Mouse (Mus musculus): ENCODE data around the gene Nrf1. TPM values are rescaled to one million over a fixed set of nuclear protein-coding genes. Genes with fewer than 3 reads are reported as not detected.

The Nrf1 gene
- polyA plus RNA-seq, 1 experiment, result 66.8 TPM

DNA sequence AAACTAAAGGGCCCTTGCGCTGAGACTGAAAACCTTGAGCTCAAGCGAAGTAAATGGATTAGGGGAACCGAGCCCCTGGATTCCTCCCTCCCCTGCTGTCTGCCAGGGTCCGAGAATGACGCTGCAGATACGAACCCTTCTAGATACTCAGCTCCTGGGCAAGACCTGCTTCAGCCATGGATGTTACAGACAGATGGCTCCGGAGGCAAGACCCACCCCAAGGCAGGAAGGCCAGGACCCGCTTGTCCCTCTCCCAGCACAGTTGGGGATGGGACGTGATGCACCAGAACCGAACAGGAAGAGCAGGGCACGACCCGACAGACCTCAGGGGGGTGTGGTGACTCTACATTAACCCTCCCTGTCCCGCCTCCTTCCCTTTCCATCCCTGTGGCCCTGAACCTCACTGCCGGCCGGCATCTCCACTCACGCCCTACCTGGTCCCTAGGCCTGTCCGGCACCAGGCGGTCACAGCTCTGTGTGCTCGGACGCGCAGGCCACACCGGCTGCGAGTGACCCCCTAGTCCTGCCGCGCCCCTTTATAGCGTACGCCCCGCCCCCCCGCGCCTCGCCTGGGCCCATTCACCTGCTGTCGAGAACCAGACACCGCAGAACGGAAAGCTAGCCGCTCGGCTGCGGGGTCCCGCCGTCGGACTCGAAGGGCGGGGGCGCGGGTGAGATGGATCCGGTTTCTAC, 127.6 kb downstream of the Nrf1 start:
- Histone ChIP-seq H3K4me3 (ENCODE audit: low read depth, low read length) (peak overlapping the region; percentile 92), H3K36me3 (ENCODE audit: control insufficient read depth, insufficient read depth, low read length, poor library complexity, severe bottlenecking) (no peaks in the 10 kb centered on the region), H3K9me3 (replicated peaks; ENCODE audit: control insufficient read depth, insufficient read depth, low read length, poor library complexity, severe bottlenecking) (no peaks in the 10 kb centered on the region), H3K4me1 (ENCODE audit: control insufficient read depth, insufficient read depth, low read length) (peaks cover 2% of the 10 kb centered on the region), H3K9ac (ENCODE audit: low read depth, poor library complexity, severe bottlenecking) (peak overlapping the region; percentile 84), H3K27ac (ENCODE audit: insufficient read depth, low read length) (peak overlapping the region; percentile 87), H3K27me3 (ENCODE audit: control insufficient read depth, insufficient read depth, low read length, poor library complexity, severe bottlenecking) (no peaks in the 10 kb centered on the region)
- TF ChIP-seq POLR2A (IDR thresholded peaks at IDR 0.05; ENCODE audit: insufficient read depth, low read length) (no peak), EP300 (IDR thresholded peaks at IDR 0.05; ENCODE audit: insufficient read depth, low read depth, low read length) (no peak), CTCF (IDR thresholded peaks at IDR 0.05; ENCODE audit: low read depth, low read length) (no peak)

GRCm38 (mm10) chr6:30175918-30176421, 128.2 kb downstream of the Nrf1 start:
- Histone ChIP-seq H3K9ac (ENCODE audit: low read depth, poor library complexity, severe bottlenecking) (peak overlapping the region; percentile 84), H3K4me3 (ENCODE audit: low read depth, low read length) (peak overlapping the region; percentile 92), H3K36me3 (ENCODE audit: control insufficient read depth, insufficient read depth, low read length, poor library complexity, severe bottlenecking) (no peaks in the 10 kb centered on the region), H3K9me3 (replicated peaks; ENCODE audit: control insufficient read depth, insufficient read depth, low read length, poor library complexity, severe bottlenecking) (no peaks in the 10 kb centered on the region), H3K4me1 (ENCODE audit: control insufficient read depth, insufficient read depth, low read length) (peaks cover 4% of the 10 kb centered on the region), H3K27ac (ENCODE audit: insufficient read depth, low read length) (peak overlapping the region; percentile 57), H3K27me3 (ENCODE audit: control insufficient read depth, insufficient read depth, low read length, poor library complexity, severe bottlenecking) (no peaks in the 10 kb centered on the region)
- no peak for TF ChIP-seq EP300 (IDR thresholded peaks at IDR 0.05; ENCODE audit: insufficient read depth, low read depth, low read length)
- TF ChIP-seq CTCF (IDR thresholded peaks at IDR 0.05; ENCODE audit: low read depth, low read length), result no peak
- TF ChIP-seq POLR2A (IDR thresholded peaks at IDR 0.05; ENCODE audit: insufficient read depth, low read length), result no peak

DNA sequence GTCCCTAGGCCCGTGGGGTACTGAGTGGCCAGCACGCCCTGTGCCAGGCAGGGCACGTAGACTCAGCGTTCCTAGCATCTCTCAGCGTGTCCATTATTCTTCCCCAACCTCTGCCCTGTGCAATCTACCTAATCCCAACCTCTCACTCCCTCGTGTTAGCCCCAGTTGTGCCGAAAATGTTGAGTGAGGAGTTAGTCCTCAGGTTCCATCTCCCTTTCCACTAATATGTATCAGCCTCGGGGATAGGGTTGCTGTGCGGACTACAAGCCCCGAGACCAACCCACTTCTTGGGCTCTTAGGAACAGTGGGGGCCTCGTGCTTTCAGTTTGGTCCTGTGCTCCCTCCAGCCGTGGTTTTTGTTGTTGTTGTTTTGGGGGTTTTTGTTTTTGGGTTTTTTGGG, 128.7 kb downstream of the Nrf1 start:
- no peaks in the 10 kb centered on the region for H3K9me3 ChIP-seq (replicated peaks; ENCODE audit: control insufficient read depth, insufficient read depth, low read length, poor library complexity, severe bottlenecking)
- peak overlapping the region; percentile 40 for H3K27ac ChIP-seq (ENCODE audit: insufficient read depth, low read length)
- TF ChIP-seq CTCF (IDR thresholded peaks at IDR 0.05; ENCODE audit: low read depth, low read length) (no peak), POLR2A (IDR thresholded peaks at IDR 0.05; ENCODE audit: insufficient read depth, low read length) (no peak), EP300 (IDR thresholded peaks at IDR 0.05; ENCODE audit: insufficient read depth, low read depth, low read length) (no peak)
- no peaks in the 10 kb centered on the region for H3K36me3 ChIP-seq (ENCODE audit: control insufficient read depth, insufficient read depth, low read length, poor library complexity, severe bottlenecking)
- peaks cover 4% of the 10 kb centered on the region for H3K4me1 ChIP-seq (ENCODE audit: control insufficient read depth, insufficient read depth, low read length)
- H3K27me3 ChIP-seq (ENCODE audit: control insufficient read depth, insufficient read depth, low read length, poor library complexity, severe bottlenecking), result no peaks in the 10 kb centered on the region
- H3K4me3 ChIP-seq (ENCODE audit: low read depth, low read length), result peak overlapping the region; percentile 92
- H3K9ac ChIP-seq (ENCODE audit: low read depth, poor library complexity, severe bottlenecking), result peak overlapping the region; percentile 84

GRCm38 (mm10) chr6:30177305-30177704, 129.5 kb downstream of the Nrf1 start:
- H3K9ac ChIP-seq (ENCODE audit: low read depth, poor library complexity, severe bottlenecking), result no peak overlapping the region
- peaks cover 4% of the 10 kb centered on the region for H3K4me1 ChIP-seq (ENCODE audit: control insufficient read depth, insufficient read depth, low read length)
- TF ChIP-seq CTCF (IDR thresholded peaks at IDR 0.05; ENCODE audit: low read depth, low read length) (no peak), POLR2A (IDR thresholded peaks at IDR 0.05; ENCODE audit: insufficient read depth, low read length) (no peak), EP300 (IDR thresholded peaks at IDR 0.05; ENCODE audit: insufficient read depth, low read depth, low read length) (peak; percentile 82)
- no peaks in the 10 kb centered on the region for H3K9me3 ChIP-seq (replicated peaks; ENCODE audit: control insufficient read depth, insufficient read depth, low read length, poor library complexity, severe bottlenecking)
- H3K27me3 ChIP-seq (ENCODE audit: control insufficient read depth, insufficient read depth, low read length, poor library complexity, severe bottlenecking), result no peaks in the 10 kb centered on the region
- peak overlapping the region; percentile 49 for H3K27ac ChIP-seq (ENCODE audit: insufficient read depth, low read length)
- H3K36me3 ChIP-seq (ENCODE audit: control insufficient read depth, insufficient read depth, low read length, poor library complexity, severe bottlenecking), result no peaks in the 10 kb centered on the region
- H3K4me3 ChIP-seq (ENCODE audit: low read depth, low read length), result no peak overlapping the region

- H3K27ac ChIP-seq (ENCODE audit: insufficient read depth, low read length), result peak overlapping the region; percentile 45
- no peaks in the 10 kb centered on the region for H3K27me3 ChIP-seq (ENCODE audit: control insufficient read depth, insufficient read depth, low read length, poor library complexity, severe bottlenecking)
- TF ChIP-seq EP300 (IDR thresholded peaks at IDR 0.05; ENCODE audit: insufficient read depth, low read depth, low read length), result no peak
- no peak for TF ChIP-seq POLR2A (IDR thresholded peaks at IDR 0.05; ENCODE audit: insufficient read depth, low read length)
- no peak for TF ChIP-seq CTCF (IDR thresholded peaks at IDR 0.05; ENCODE audit: low read depth, low read length)
- peaks cover 4% of the 10 kb centered on the region for H3K4me1 ChIP-seq (ENCODE audit: control insufficient read depth, insufficient read depth, low read length)
- peak overlapping the region; percentile 24 for H3K4me3 ChIP-seq (ENCODE audit: low read depth, low read length)
- H3K9ac ChIP-seq (ENCODE audit: low read depth, poor library complexity, severe bottlenecking), result peak overlapping the region; percentile 20; the same call in 1 of the 2 replicates
- H3K36me3 ChIP-seq (ENCODE audit: control insufficient read depth, insufficient read depth, low read length, poor library complexity, severe bottlenecking), result no peaks in the 10 kb centered on the region
- no peaks in the 10 kb centered on the region for H3K9me3 ChIP-seq (replicated peaks; ENCODE audit: control insufficient read depth, insufficient read depth, low read length, poor library complexity, severe bottlenecking)
Observed at GRCm38 (mm10) chr6:30178023-30178639, 130.3 kb downstream of the Nrf1 start.

GRCm38 (mm10) chr6:30179046-30179445, 131.3 kb downstream of the Nrf1 start:
- peaks cover 4% of the 10 kb centered on the region for H3K4me1 ChIP-seq (ENCODE audit: control insufficient read depth, insufficient read depth, low read length)
- no peaks in the 10 kb centered on the region for H3K9me3 ChIP-seq (replicated peaks; ENCODE audit: control insufficient read depth, insufficient read depth, low read length, poor library complexity, severe bottlenecking)
- no peak overlapping the region for H3K4me3 ChIP-seq (ENCODE audit: low read depth, low read length)
- H3K27ac ChIP-seq (ENCODE audit: insufficient read depth, low read length), result no peak overlapping the region
- TF ChIP-seq CTCF (IDR thresholded peaks at IDR 0.05; ENCODE audit: low read depth, low read length) (no peak), POLR2A (IDR thresholded peaks at IDR 0.05; ENCODE audit: insufficient read depth, low read length) (no peak), EP300 (IDR thresholded peaks at IDR 0.05; ENCODE audit: insufficient read depth, low read depth, low read length) (no peak)
- no peaks in the 10 kb centered on the region for H3K27me3 ChIP-seq (ENCODE audit: control insufficient read depth, insufficient read depth, low read length, poor library complexity, severe bottlenecking)
- peak overlapping the region; percentile 37 for H3K9ac ChIP-seq (ENCODE audit: low read depth, poor library complexity, severe bottlenecking)
- H3K36me3 ChIP-seq (ENCODE audit: control insufficient read depth, insufficient read depth, low read length, poor library complexity, severe bottlenecking), result no peaks in the 10 kb centered on the region

Measured in ES-Bruce4 (cell line).